ENCODE assay signal across 21 mouse cellular contexts in the genomic region with DNA sequence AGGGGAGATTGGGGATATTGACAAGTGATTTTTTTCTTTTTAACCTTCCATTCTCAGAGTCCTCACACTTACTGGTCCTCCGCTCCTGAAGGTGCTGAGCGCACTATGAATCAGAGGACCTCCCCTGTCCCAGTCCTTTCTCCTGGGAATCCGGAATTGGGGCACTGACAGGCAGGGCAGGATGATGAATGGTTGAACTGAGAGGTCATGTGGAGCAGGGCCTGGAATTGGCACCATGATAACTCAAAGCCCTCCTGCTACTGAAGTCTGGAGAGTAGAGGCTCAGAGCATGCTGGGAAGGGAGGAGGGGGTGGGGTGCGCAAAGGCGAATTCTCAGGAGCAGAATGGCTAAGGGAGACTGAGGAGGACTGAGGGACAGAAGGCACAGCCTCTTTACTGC.
A peak's percentile ranks its signal among the peaks of the same experiment; 100 is the strongest.
DNase-seq lines count a peak whose midpoint lies in the region; ATAC-seq lines count a peak whose summit lies in the region.
"Had no signal": no experiment of that assay in that cellular context is flagged by ENCODE, and none has a peak within 500 bp of the region (broad histone marks: within the 10 kb centered on the region; RNA-seq: fewer than 3 reads in every experiment).

No protein-coding gene starts in this region.

- no peaks in the 10 kb centered on the region for H3K9me3 ChIP-seq in forebrain, embryonic 13.5 days (replicated peaks)
- no peaks in the 10 kb centered on the region for H3K9me3 ChIP-seq in liver, embryonic 12.5 days (replicated peaks)
- H3K9me3 ChIP-seq: liver, embryonic 13.5 days; lung, embryonic 15.5 days; midbrain, embryonic 12.5 days; neural tube, embryonic 13.5 days had no signal

- no peaks in the 10 kb centered on the region for H3K27me3 ChIP-seq in forebrain, embryonic 13.5 days
- H3K27me3 ChIP-seq in liver, embryonic 12.5 days (replicated peaks) = no peaks in the 10 kb centered on the region
- H3K27me3 ChIP-seq: liver, embryonic 13.5 days; lung, embryonic 15.5 days; midbrain, embryonic 12.5 days; neural tube, embryonic 13.5 days had no signal

- peak; percentile 72 for DNase-seq in heart, adult 11 months
- no peak for DNase-seq in heart, adult 9 months (ENCODE audit: low spot score in 2 of 2)
- DNase-seq in 3T3-L1 (ENCODE audit: low read depth, low spot score) = peak; percentile 68
- peak; percentile 35 for DNase-seq in embryo, embryonic 9.5 days (ENCODE audit: extremely low spot score)
- DNase-seq in kidney, postnatal 4 days = no peak
- DNase-seq: B cell, adult 2 months; cerebellum, adult 9-11 months; gastrocnemius, postnatal 10 days; kidney, adult 18-20 months; kidney, postnatal 10 days; left cerebral cortex, postnatal 4 days; liver, embryonic 13.5 days; thymus, adult 18-20 months; thymus, postnatal 4 days had no signal

- H3K4me2 ChIP-seq in forebrain, embryonic 13.5 days = no peak overlapping the region
- H3K4me2 ChIP-seq in liver, embryonic 12.5 days = no peak overlapping the region
- H3K4me2 ChIP-seq: liver, embryonic 13.5 days; lung, embryonic 15.5 days; midbrain, embryonic 12.5 days; neural tube, embryonic 13.5 days had no signal

- no peaks in the 10 kb centered on the region for H3K79me2 ChIP-seq in macrophage (ENCODE audit: inconsistent target)

- H3K9ac ChIP-seq in forebrain, embryonic 13.5 days = no peak overlapping the region
- H3K9ac ChIP-seq in liver, embryonic 12.5 days = no peak overlapping the region
- H3K9ac ChIP-seq: liver, embryonic 13.5 days; lung, embryonic 15.5 days; midbrain, embryonic 12.5 days; neural tube, embryonic 13.5 days had no signal

- H3K4me3 ChIP-seq in macrophage (ENCODE audit: inconsistent target) = no peak overlapping the region
- no peak overlapping the region for H3K4me3 ChIP-seq in forebrain, embryonic 13.5 days
- no peak overlapping the region for H3K4me3 ChIP-seq in liver, embryonic 12.5 days
- H3K4me3 ChIP-seq: left cerebral cortex, adult 2 months; liver, embryonic 13.5 days; lung, embryonic 15.5 days; midbrain, embryonic 12.5 days; neural tube, embryonic 13.5 days had no signal

- ATAC-seq in forebrain, embryonic 13.5 days = no peak
- no peak for ATAC-seq in liver, embryonic 12.5 days

- no peaks in the 10 kb centered on the region for H3K36me3 ChIP-seq in macrophage (ENCODE audit: inconsistent target)
- no peaks in the 10 kb centered on the region for H3K36me3 ChIP-seq in forebrain, embryonic 13.5 days (ENCODE audit: poor library complexity, severe bottlenecking)
- no peaks in the 10 kb centered on the region for H3K36me3 ChIP-seq in liver, embryonic 12.5 days
- H3K36me3 ChIP-seq: liver, embryonic 13.5 days; lung, embryonic 15.5 days; midbrain, embryonic 12.5 days; neural tube, embryonic 13.5 days had no signal

- no peaks in the 10 kb centered on the region for H3K4me1 ChIP-seq in forebrain, embryonic 13.5 days
- H3K4me1 ChIP-seq in liver, embryonic 12.5 days = no peaks in the 10 kb centered on the region
- H3K4me1 ChIP-seq: liver, embryonic 13.5 days; lung, embryonic 15.5 days; midbrain, embryonic 12.5 days had no signal

- H3K27ac ChIP-seq in macrophage = peak overlapping the region; percentile 46; the same call in 1 of the 2 replicates
- no peak overlapping the region for H3K27ac ChIP-seq in forebrain, embryonic 13.5 days
- no peak overlapping the region for H3K27ac ChIP-seq in liver, embryonic 12.5 days
- H3K27ac ChIP-seq: left cerebral cortex, adult 2 months; liver, embryonic 13.5 days; lung, embryonic 15.5 days; midbrain, embryonic 12.5 days; neural tube, embryonic 13.5 days had no signal

- 91% methylated on average over 5 of the region's 5 CpGs for WGBS in macrophage (ENCODE audit: missing documents)
- WGBS in forebrain, embryonic 13.5 days = 67% methylated on average over 5 of the region's 5 CpGs
- 59% methylated on average over 5 of the region's 5 CpGs for WGBS in liver, embryonic 12.5 days (ENCODE audit: insufficient replicate concordance)

Comparison
In these comparisons a context has a peak if more than half of its experiments do, and no peak if none do; other contexts are left out.
1. DNase-seq: peak in heart, adult 11 months (single experiment), 3T3-L1 (single experiment) and embryo, embryonic 9.5 days (single experiment); none in heart, adult 9 months (0 of 2) and kidney, postnatal 4 days (0 of 2).